ENCODE assay signal across 13 mouse cellular contexts in the genomic region with DNA sequence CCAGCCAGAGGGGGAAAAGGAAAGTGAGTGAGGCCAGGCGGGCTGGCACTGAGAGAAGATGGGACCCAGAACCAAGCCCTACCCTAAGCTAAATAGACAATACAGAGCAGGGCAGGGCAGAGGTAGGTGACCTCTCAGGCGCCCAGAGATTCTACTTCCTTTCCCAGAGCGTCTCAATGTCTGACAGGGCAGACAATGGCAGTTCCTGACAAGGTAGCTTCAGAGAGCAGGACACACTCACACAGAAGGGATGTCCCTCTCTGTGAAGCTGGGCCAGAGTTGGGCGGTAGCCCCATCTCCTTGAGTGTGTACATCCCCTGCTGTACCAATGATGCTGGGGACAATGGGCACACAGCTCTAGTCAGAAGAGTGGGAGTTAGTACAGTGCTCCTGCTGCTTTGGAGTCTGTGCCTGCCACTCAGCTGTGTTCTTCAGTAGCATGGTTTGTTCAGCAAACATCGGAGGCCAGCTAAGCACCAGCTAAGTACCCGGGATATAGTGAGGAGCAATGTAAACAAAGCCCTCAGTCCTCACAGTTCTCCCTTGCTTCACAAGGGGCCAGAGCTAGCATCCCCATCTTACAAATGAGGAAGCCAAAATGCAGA.
DNase-seq lines count a peak whose midpoint lies in the region; ATAC-seq and TF ChIP-seq lines count a peak whose summit lies in the region.
"Had no signal": no experiment of that assay in that cellular context is flagged by ENCODE, and none has a peak within 500 bp of the region (broad histone marks: within the 10 kb centered on the region; RNA-seq: fewer than 3 reads in every experiment).

No protein-coding gene starts in this region.

- peaks cover 54% of the 10 kb centered on the region for H3K4me1 ChIP-seq in heart, embryonic 13.5 days
- peaks cover 7% of the 10 kb centered on the region; the same call in 1 of the 2 replicates for H3K4me1 ChIP-seq in midbrain, embryonic 11.5 days (ENCODE audit: control insufficient read depth, insufficient read depth, low read length)
- H3K4me1 ChIP-seq in midbrain, postnatal 0 days (ENCODE audit: insufficient read depth, low read length), result no peaks in the 10 kb centered on the region

- H3K9ac ChIP-seq in heart, embryonic 13.5 days, result no peak overlapping the region
- H3K9ac ChIP-seq in midbrain, embryonic 11.5 days (ENCODE audit: low read length), result no peak overlapping the region
- H3K9ac ChIP-seq in midbrain, postnatal 0 days (replicated peaks; ENCODE audit: low read length, poor library complexity, severe bottlenecking), result no peak overlapping the region
- H3K9ac ChIP-seq: limb, embryonic 15.5 days had no signal

- H3K4me2 ChIP-seq in heart, embryonic 13.5 days, result no peak overlapping the region
- no peak overlapping the region for H3K4me2 ChIP-seq in midbrain, embryonic 11.5 days
- H3K4me2 ChIP-seq in midbrain, postnatal 0 days (ENCODE audit: low read depth, low read length, poor library complexity, severe bottlenecking), result no peak overlapping the region
- H3K4me2 ChIP-seq: limb, embryonic 15.5 days had no signal

- no peaks in the 10 kb centered on the region for H3K9me3 ChIP-seq in heart, embryonic 13.5 days
- no peaks in the 10 kb centered on the region for H3K9me3 ChIP-seq in midbrain, embryonic 11.5 days (ENCODE audit: control insufficient read depth, low read length)
- no peaks in the 10 kb centered on the region for H3K9me3 ChIP-seq in midbrain, postnatal 0 days (ENCODE audit: low read length)
- H3K9me3 ChIP-seq: limb, embryonic 15.5 days had no signal

- no peak for TF ChIP-seq CTCF in midbrain, postnatal 0 days (IDR thresholded peaks at IDR 0.05)

- no peak for ATAC-seq in heart, embryonic 13.5 days (ENCODE audit: extremely low read depth, insufficient number of reproducible peaks, low FRiP score, low TSS enrichment)
- ATAC-seq in midbrain, embryonic 11.5 days (ENCODE audit: low FRiP score), result peak; percentile 49; the same call in 1 of the 2 replicates
- no peak for ATAC-seq in midbrain, postnatal 0 days (ENCODE audit: low FRiP score)

- no peak overlapping the region for H3K4me3 ChIP-seq in heart, embryonic 13.5 days
- no peak overlapping the region for H3K4me3 ChIP-seq in midbrain, embryonic 11.5 days (ENCODE audit: low read depth, low read length)
- no peak overlapping the region for H3K4me3 ChIP-seq in midbrain, postnatal 0 days (ENCODE audit: low read depth, low read length)
- H3K4me3 ChIP-seq: erythroblast, embryonic 14.5 days; limb, embryonic 15.5 days had no signal

- no peak for DNase-seq in heart, adult 9 months (ENCODE audit: low spot score in 2 of 2)
- DNase-seq in kidney, postnatal 36 days, result peak; percentile 42 to 57
- DNase-seq in kidney, adult 8-10 months, result no peak
- DNase-seq in midbrain, embryonic 11.5 days (ENCODE audit: low spot score, missing footprints), result no peak
- DNase-seq in midbrain, postnatal 0 days (ENCODE audit: low spot score), result no peak
- DNase-seq in cerebellum, postnatal 10 days, result no peak
- DNase-seq: cerebellum, adult 18-20 months; right cerebral cortex, postnatal 4 days; thymus, postnatal 25 days had no signal

- 0 out of 2 replicates have a peak, but pooled peaks cover 5% of the 10 kb centered on the region for H3K27me3 ChIP-seq in heart, embryonic 13.5 days (replicated peaks)
- no peaks in the 10 kb centered on the region for H3K27me3 ChIP-seq in midbrain, embryonic 11.5 days (ENCODE audit: control insufficient read depth, insufficient read depth, low read length)
- H3K27me3 ChIP-seq in midbrain, postnatal 0 days (ENCODE audit: insufficient read depth, low read length), result no peaks in the 10 kb centered on the region
- H3K27me3 ChIP-seq: limb, embryonic 15.5 days had no signal

- peak overlapping the region; percentile 2; the same call in 1 of the 2 replicates for H3K27ac ChIP-seq in heart, embryonic 13.5 days (replicated peaks)
- no peak overlapping the region for H3K27ac ChIP-seq in midbrain, embryonic 11.5 days (ENCODE audit: low read depth, low read length)
- H3K27ac ChIP-seq in midbrain, postnatal 0 days (ENCODE audit: low read depth, low read length), result no peak overlapping the region
- H3K27ac ChIP-seq: limb, embryonic 15.5 days; macrophage had no signal

- 62% methylated on average over 6 of the region's 6 CpGs for WGBS in heart, embryonic 13.5 days
- WGBS in midbrain, embryonic 11.5 days, result 63% methylated on average over 6 of the region's 6 CpGs
- 67% methylated on average over 6 of the region's 6 CpGs for WGBS in midbrain, postnatal 0 days

- H3K36me3 ChIP-seq in heart, embryonic 13.5 days, result no peaks in the 10 kb centered on the region
- no peaks in the 10 kb centered on the region for H3K36me3 ChIP-seq in midbrain, embryonic 11.5 days (ENCODE audit: control insufficient read depth, insufficient read depth, low read length)
- no peaks in the 10 kb centered on the region for H3K36me3 ChIP-seq in midbrain, postnatal 0 days (ENCODE audit: insufficient read depth, low read length)
- H3K36me3 ChIP-seq: limb, embryonic 15.5 days had no signal

Comparison
In these comparisons a context has a peak if more than half of its experiments do, and no peak if none do; other contexts are left out.
1. DNase-seq: peak in kidney, postnatal 36 days (2 of 2); none in heart, adult 9 months (0 of 2), kidney, adult 8-10 months (0 of 2), midbrain, embryonic 11.5 days (single experiment), midbrain, postnatal 0 days (single experiment) and cerebellum, postnatal 10 days (0 of 2).